Mouse (Mus musculus) effector memory CD4-positive, alpha-beta T cell, adult 7 months (primary cell): ENCODE results near the gene Tex29. TPM values are rescaled to one million over a fixed set of nuclear protein-coding genes. Genes with fewer than 3 reads are reported as not detected.

Experiments
- polyA plus RNA-seq: library from polyadenylated mRNA; unstranded; fragments of 100-300 nt; shearing (Covaris generic); gene quantifications from one replicate; pipeline ENCODE4 v1.2.1, GENCODE M21; 2017

The Tex29 gene
- polyA plus RNA-seq = 1.9 TPM

DNA sequence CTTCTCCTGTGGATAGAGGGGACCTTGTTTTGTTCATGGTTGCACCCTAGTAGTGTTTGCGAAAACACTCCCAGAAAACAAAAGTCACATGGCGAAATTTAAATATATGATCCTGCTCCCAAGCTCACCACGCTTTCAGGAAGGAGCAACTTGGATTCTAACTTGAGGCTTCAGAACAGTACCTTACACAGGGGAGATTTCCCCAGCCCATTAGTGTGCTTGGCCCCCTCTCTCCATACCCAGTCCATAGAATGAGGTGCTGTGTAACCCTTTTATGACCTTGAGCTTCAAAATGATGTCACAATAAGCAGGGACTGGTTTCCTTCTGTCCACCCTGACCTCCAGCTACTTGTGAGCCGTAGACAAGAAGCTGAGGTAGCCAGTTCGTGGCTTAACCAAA lies at the start of gene Tex29:
Gene Tex29 (plus strand): TSS at position 301 of the 400 bp plus-strand sequence.

Other genes with a start within 250 kb of the Tex29 start
- gene Ankrd10, start 204.7 kb upstream of the Tex29 start, polyA plus RNA-seq = 94.8 TPM
- not detected for gene 1700016D06Rik, start 139.4 kb upstream of the Tex29 start, polyA plus RNA-seq
- gene Arhgef7, start 112.8 kb upstream of the Tex29 start, polyA plus RNA-seq = 14.1 TPM